Mouse (Mus musculus): ENCODE results near the gene Agpat3.

GRCm38 (mm10) chr10:78363366-78363765 is 11.1 kb upstream of the Agpat3 start:
- TF ChIP-seq USF1 (IDR thresholded peaks at IDR 0.05; ENCODE audit: low read depth, low read length) (no peak), GABPA (IDR thresholded peaks at IDR 0.05; ENCODE audit: low read depth, low read length) (no peak), SMC3 (IDR thresholded peaks at IDR 0.05; ENCODE audit: low read depth, low read length) (no peak), CTCF (IDR thresholded peaks at IDR 0.05 in 2 of 3, conservative IDR thresholded peaks at IDR 0.05 in 1 of 3; ENCODE audit: control insufficient read depth in 1 of 3, insufficient read depth in 1 of 3, low read depth in 2 of 3, low read length in 3 of 3, poor library complexity in 1 of 3, severe bottlenecking in 1 of 3) (no peak), CHD2 (IDR thresholded peaks at IDR 0.05; ENCODE audit: low read length) (no peak), EP300 (IDR thresholded peaks at IDR 0.05; ENCODE audit: low read depth in 1 of 2, low read length in 2 of 2) (no peak), MAX (IDR thresholded peaks at IDR 0.05; ENCODE audit: low read length) (no peak), POLR2AphosphoS2 (IDR thresholded peaks at IDR 0.05; ENCODE audit: low read length) (no peak), HCFC1 (IDR thresholded peaks at IDR 0.05; ENCODE audit: low read depth, low read length) (no peak), POLR2A (IDR thresholded peaks at IDR 0.05; ENCODE audit: control insufficient read depth in 1 of 2, insufficient read depth in 1 of 2, low read depth in 1 of 2, low read length in 2 of 2, poor library complexity in 1 of 2) (no peak), KAT2A (conservative IDR thresholded peaks at IDR 0.05; ENCODE audit: low read depth, low read length) (no peak), MAZ (IDR thresholded peaks at IDR 0.05; ENCODE audit: low read depth, low read length) (no peak), E2F4 (IDR thresholded peaks at IDR 0.05; ENCODE audit: borderline replicate concordance, low read depth, low read length) (no peak)

Data from MEL (cell line).